Mouse (Mus musculus) layer of hippocampus, adult 9-11 months (tissue): ENCODE results near the gene C1qc.

Experiments
- DNase-seq: peaks from one replicate; pipeline ENCODE4 v3.0.0; 2022

Gene C1qc

GRCm38 (mm10) chr4:136892811-136893210 lies at the start of gene C1qc:
Gene C1qc (minus strand): TSS chr4:136893065.
- DNase-seq, result peak; percentile 87

GRCm38 (mm10) chr4:136937935-136938334 lies 45.1 kb upstream of the C1qc start:
- no peak for DNase-seq

GRCm38 (mm10) chr4:136937344-136937743 lies 44.5 kb upstream of the C1qc start:
- no peak for DNase-seq

GRCm38 (mm10) chr4:136934746-136935613 lies 42.1 kb upstream of the C1qc start:
- DNase-seq, result no peak

GRCm38 (mm10) chr4:136930474-136930873 lies 37.6 kb upstream of the C1qc start:
- DNase-seq, result no peak

GRCm38 (mm10) chr4:136928928-136929327 lies 36.1 kb upstream of the C1qc start:
- no peak for DNase-seq

GRCm38 (mm10) chr4:136925804-136926203 lies 32.9 kb upstream of the C1qc start:
- DNase-seq, result peak; percentile 23

- DNase-seq, result no peak
These were observed 31.7 kb upstream of the C1qc start for GRCm38 (mm10) chr4:136924529-136924928.

- DNase-seq, result peak; percentile 55
These were observed 26.7 kb upstream of the C1qc start for GRCm38 (mm10) chr4:136919526-136919925.

- no peak for DNase-seq
These were observed 26.0 kb upstream of the C1qc start for GRCm38 (mm10) chr4:136918834-136919233.

GRCm38 (mm10) chr4:136917165-136917524 lies 24.3 kb upstream of the C1qc start:
- no peak for DNase-seq

- DNase-seq, result no peak
These were observed 23.7 kb upstream of the C1qc start for GRCm38 (mm10) chr4:136916359-136917164.

- no peak for DNase-seq
These were observed 20.0 kb upstream of the C1qc start for GRCm38 (mm10) chr4:136912841-136913240.

GRCm38 (mm10) chr4:136911804-136912203 lies 18.9 kb upstream of the C1qc start:
- peak; percentile 62 for DNase-seq

GRCm38 (mm10) chr4:136911211-136911646 lies 18.4 kb upstream of the C1qc start:
- DNase-seq, result no peak

GRCm38 (mm10) chr4:136907809-136908208 lies 14.9 kb upstream of the C1qc start:
- DNase-seq, result no peak

GRCm38 (mm10) chr4:136907033-136907432 lies 14.2 kb upstream of the C1qc start:
- DNase-seq, result no peak

- DNase-seq, result no peak
These were observed 12.1 kb upstream of the C1qc start for GRCm38 (mm10) chr4:136904767-136905539.

GRCm38 (mm10) chr4:136899154-136899553 lies 6.3 kb upstream of the C1qc start:
- no peak for DNase-seq

GRCm38 (mm10) chr4:136898637-136899036 lies 5.8 kb upstream of the C1qc start, which contains the start of gene C1qa:
Gene C1qa (minus strand): TSS chr4:136898803.
- DNase-seq, result peak; percentile 74

GRCm38 (mm10) chr4:136898084-136898598 lies 5.3 kb upstream of the C1qc start:
- DNase-seq, result no peak

GRCm38 (mm10) chr4:136896461-136896860 lies 3.6 kb upstream of the C1qc start:
- no peak for DNase-seq

GRCm38 (mm10) chr4:136895861-136896260 lies 3.0 kb upstream of the C1qc start:
- DNase-seq, result no peak
